Mouse (Mus musculus): ENCODE data around the gene Fitm1.

DNA sequence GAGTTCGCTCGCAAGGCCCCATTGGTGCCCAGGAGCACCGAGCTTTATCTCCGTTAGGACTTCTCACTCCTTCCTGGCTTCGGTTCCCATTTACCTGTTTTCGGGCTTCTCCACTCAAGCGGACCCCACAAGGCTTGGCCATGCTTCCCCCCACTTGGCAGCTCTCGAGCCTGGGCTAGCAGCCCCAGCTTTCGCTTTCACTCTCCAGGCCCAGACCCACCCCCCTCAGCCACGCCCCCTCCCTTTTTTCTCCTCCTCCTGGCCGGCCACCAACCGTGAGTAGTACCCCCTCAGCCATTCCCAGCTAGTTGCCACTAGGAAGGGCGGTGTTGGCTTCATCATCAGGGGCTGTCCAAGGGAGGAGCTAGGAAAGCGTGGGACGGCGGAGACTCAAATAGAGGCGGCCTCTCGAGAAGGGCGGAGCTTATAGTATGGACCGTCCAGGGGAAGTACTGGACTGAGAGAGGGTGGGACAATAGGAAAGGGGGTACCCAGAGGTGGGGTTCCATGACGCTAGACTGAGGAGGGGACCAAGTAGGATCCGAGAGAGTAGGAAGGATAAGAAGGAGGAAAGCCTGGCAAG lies 15.4 kb downstream of the Fitm1 start, which contains the start of gene Psme2:
- TF ChIP-seq CTCF (IDR thresholded peaks at IDR 0.05; ENCODE audit: low read depth) (no peak; the same call in 1 of the 2 replicates), EP300 (IDR thresholded peaks at IDR 0.05; ENCODE audit: low read depth) (no peak)
